Mouse (Mus musculus) cortical plate, adult 2 months (tissue): ENCODE measurements around the gene Kcng3. TPM values are rescaled to one million over a fixed set of nuclear protein-coding genes. Genes with fewer than 3 reads are reported as not detected.

Experiments
- H3K27ac ChIP-seq: fragments of 200-500 bp; 2 replicates; pipeline ENCODE4 v1.5.1; 2012; ENCODE audit warnings: low read length, control low read depth, inconsistent platforms; ENCODE audit not compliant: insufficient read depth
- H3K4me1 ChIP-seq: fragments of 200-500 bp; 2 replicates; pipeline ENCODE4 v1.6.1; 2011; ENCODE audit warnings: low read length; ENCODE audit not compliant: control insufficient read depth, insufficient read depth
- H3K4me3 ChIP-seq: fragments of 200-500 bp; 2 replicates; pipeline ENCODE4 v1.5.1; 2011; ENCODE audit warnings: mild to moderate bottlenecking, low read length, control low read depth; ENCODE audit not compliant: insufficient read depth
- CTCF ChIP-seq: fragments of 200-500 bp; IDR thresholded peaks from 2 replicates; pipeline ENCODE4 v1.5.1; 2011; ENCODE audit warnings: mild to moderate bottlenecking, control low read depth, low read length; ENCODE audit not compliant: insufficient read depth; ENCODE audit errors: extremely low read depth
- POLR2A ChIP-seq: fragments of 200-500 bp; IDR thresholded peaks from 2 replicates; pipeline ENCODE4 v1.6.1; 2011; ENCODE audit warnings: mild to moderate bottlenecking, low read length, control low read depth; ENCODE audit not compliant: insufficient read depth; ENCODE audit errors: extremely low read depth
- polyA plus RNA-seq: library from polyadenylated mRNA; depleted of rRNA; stranded (reverse); fragments of >200 nt; gene quantifications from 2 replicates; pipeline ENCODE4 v1.2.3, GENCODE M21; 2012

The Kcng3 gene
- polyA plus RNA-seq, 1 experiment = 2.3 TPM

- H3K4me1 ChIP-seq = no peaks in the 10 kb centered on the region
- no peak overlapping the region for H3K27ac ChIP-seq
- H3K4me3 ChIP-seq = no peak overlapping the region
- TF ChIP-seq CTCF (peak; percentile 48), POLR2A (no peak)
Measured at GRCm38 (mm10) chr17:83563703-83564111, 68.0 kb downstream of the Kcng3 start.

- TF ChIP-seq CTCF = no peak
- no peak for TF ChIP-seq POLR2A
- Histone ChIP-seq H3K4me3 (no peak overlapping the region), H3K4me1 (no peaks in the 10 kb centered on the region), H3K27ac (no peak overlapping the region)
Measured at GRCm38 (mm10) chr17:83562153-83563010, 69.3 kb downstream of the Kcng3 start.

- no peak overlapping the region for H3K4me3 ChIP-seq
- H3K4me1 ChIP-seq = no peaks in the 10 kb centered on the region
- no peak overlapping the region for H3K27ac ChIP-seq
- TF ChIP-seq CTCF = no peak
- no peak for TF ChIP-seq POLR2A
Measured at GRCm38 (mm10) chr17:83559081-83559480, 72.6 kb downstream of the Kcng3 start.

GRCm38 (mm10) chr17:83555836-83556235 is 75.9 kb downstream of the Kcng3 start:
- TF ChIP-seq POLR2A (no peak), CTCF (no peak)
- Histone ChIP-seq H3K4me1 (no peaks in the 10 kb centered on the region), H3K27ac (no peak overlapping the region), H3K4me3 (no peak overlapping the region)

- H3K27ac ChIP-seq = no peak overlapping the region
- no peaks in the 10 kb centered on the region for H3K4me1 ChIP-seq
- no peak for TF ChIP-seq CTCF
- no peak for TF ChIP-seq POLR2A
- no peak overlapping the region for H3K4me3 ChIP-seq
Measured at GRCm38 (mm10) chr17:83554997-83555396, 76.7 kb downstream of the Kcng3 start.

GRCm38 (mm10) chr17:83548501-83549233 is 83.0 kb downstream of the Kcng3 start:
- Histone ChIP-seq H3K27ac (no peak overlapping the region), H3K4me3 (no peak overlapping the region), H3K4me1 (peaks cover 9% of the 10 kb centered on the region)
- TF ChIP-seq CTCF = no peak
- no peak for TF ChIP-seq POLR2A

GRCm38 (mm10) chr17:83547145-83547544 is 84.5 kb downstream of the Kcng3 start:
- peaks cover 9% of the 10 kb centered on the region for H3K4me1 ChIP-seq
- TF ChIP-seq POLR2A (no peak), CTCF (no peak)
- no peak overlapping the region for H3K4me3 ChIP-seq
- no peak overlapping the region for H3K27ac ChIP-seq

GRCm38 (mm10) chr17:83545756-83546742 is 85.6 kb downstream of the Kcng3 start:
- Histone ChIP-seq H3K4me3 (no peak overlapping the region), H3K27ac (no peak overlapping the region), H3K4me1 (peaks cover 9% of the 10 kb centered on the region)
- TF ChIP-seq POLR2A = no peak
- no peak for TF ChIP-seq CTCF

- peaks cover 9% of the 10 kb centered on the region for H3K4me1 ChIP-seq
- no peak overlapping the region for H3K4me3 ChIP-seq
- H3K27ac ChIP-seq = no peak overlapping the region
- TF ChIP-seq POLR2A (no peak), CTCF (no peak)
Measured at GRCm38 (mm10) chr17:83545259-83545658, 86.4 kb downstream of the Kcng3 start.

GRCm38 (mm10) chr17:83542424-83542823 is 89.3 kb downstream of the Kcng3 start:
- Histone ChIP-seq H3K4me1 (peaks cover 2% of the 10 kb centered on the region), H3K27ac (no peak overlapping the region), H3K4me3 (no peak overlapping the region)
- TF ChIP-seq POLR2A (no peak), CTCF (no peak)
